Mouse (Mus musculus): ENCODE measurements around the gene Kif26b. TPM values are rescaled to one million over a fixed set of nuclear protein-coding genes. Genes with fewer than 3 reads are reported as not detected.

Gene Kif26b
- polyA plus RNA-seq, 1 experiment from 2014 or later = 6.5 TPM

DNA sequence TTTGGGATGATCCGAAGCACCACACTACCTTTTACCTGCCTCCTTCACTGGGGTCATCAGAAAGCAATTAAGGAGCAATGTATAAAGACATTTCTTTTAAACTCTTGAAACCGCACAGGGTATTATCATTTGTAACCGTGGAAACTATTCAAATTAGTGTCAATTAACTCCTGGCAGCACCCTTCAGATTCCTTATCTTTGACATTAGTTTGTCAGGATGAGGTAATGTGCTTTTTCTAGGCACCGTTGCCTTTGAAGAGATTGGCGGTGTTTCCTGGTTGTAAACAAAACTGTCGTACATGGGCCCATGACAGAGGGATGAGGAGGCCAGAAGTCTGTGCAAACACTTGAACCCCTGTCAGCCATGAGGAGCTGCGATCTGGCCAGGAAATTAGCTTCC is 102.9 kb downstream of the Kif26b start:
- 76% methylated on average over 7 of the region's 7 CpGs for WGBS
- no peaks in the 10 kb centered on the region for H3K9me3 ChIP-seq (ENCODE audit: control insufficient read depth, low read length)

DNA sequence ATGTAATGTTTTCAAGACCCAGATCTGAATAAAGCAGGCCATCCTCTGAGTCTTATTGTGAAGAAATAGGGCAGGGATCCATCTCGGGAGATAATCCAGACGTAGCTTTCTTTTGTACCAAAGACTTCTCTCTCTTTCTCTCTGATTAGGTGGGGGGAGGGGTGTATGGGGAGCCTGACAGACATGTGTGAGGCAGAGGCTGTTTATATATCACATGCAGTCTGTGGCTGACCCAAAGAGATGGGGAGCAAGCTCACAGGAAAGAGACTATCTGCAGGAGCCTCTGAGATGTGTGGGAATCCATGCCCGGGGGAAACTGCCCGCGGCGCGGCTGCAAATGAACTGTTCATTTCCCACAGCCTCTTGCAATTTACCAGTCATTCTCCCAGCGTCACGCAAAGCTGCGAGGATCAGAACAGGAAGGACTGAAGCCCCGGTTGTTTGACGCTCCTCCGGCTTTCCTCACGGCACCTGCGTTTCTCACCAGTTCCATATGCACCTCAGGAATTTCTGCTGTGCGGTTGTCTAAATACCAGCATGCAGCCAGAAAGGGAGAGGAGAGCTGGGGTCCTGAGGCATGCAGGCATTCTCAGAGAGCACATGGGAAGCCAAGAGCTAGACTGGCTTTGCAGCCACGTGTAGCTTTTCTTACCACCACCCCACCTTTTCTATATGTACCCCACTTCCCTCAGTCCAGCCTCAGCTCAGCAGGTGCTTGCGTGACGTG is 105.6 kb downstream of the Kif26b start:
- Histone ChIP-seq H3K27me3 (ENCODE audit: control insufficient read depth, insufficient read depth, low read length) (no peaks in the 10 kb centered on the region), H3K4me2 (replicated peaks; ENCODE audit: low read depth, low read length) (no peak overlapping the region), H3K4me1 (replicated peaks; ENCODE audit: control insufficient read depth, insufficient read depth, low read length) (no peaks in the 10 kb centered on the region), H3K36me3 (ENCODE audit: control insufficient read depth, insufficient read depth, low read length) (no peaks in the 10 kb centered on the region), H3K4me3 (ENCODE audit: low read depth, low read length) (no peak overlapping the region), H3K27ac (ENCODE audit: low read depth, low read length) (no peak overlapping the region), H3K9me3 (ENCODE audit: control insufficient read depth, low read length) (no peaks in the 10 kb centered on the region), H3K9ac (ENCODE audit: low read depth, low read length) (no peak overlapping the region)
- DNase-seq (ENCODE audit: low spot score) (no peak), ATAC-seq (ENCODE audit: low FRiP score) (no peak; the same call in 1 of the 2 replicates)
- 68% methylated on average over 19 of the region's 19 CpGs for WGBS

More for the DNA sequence above, 102.9 kb downstream of the Kif26b start:
- Histone ChIP-seq H3K27me3 (ENCODE audit: control insufficient read depth, insufficient read depth, low read length) (no peaks in the 10 kb centered on the region), H3K4me2 (replicated peaks; ENCODE audit: low read depth, low read length) (no peak overlapping the region), H3K9ac (ENCODE audit: low read depth, low read length) (no peak overlapping the region), H3K27ac (ENCODE audit: low read depth, low read length) (no peak overlapping the region), H3K4me1 (replicated peaks; ENCODE audit: control insufficient read depth, insufficient read depth, low read length) (no peaks in the 10 kb centered on the region), H3K4me3 (ENCODE audit: low read depth, low read length) (no peak overlapping the region), H3K36me3 (ENCODE audit: control insufficient read depth, insufficient read depth, low read length) (no peaks in the 10 kb centered on the region)
- DNase-seq (ENCODE audit: low spot score) (no peak), ATAC-seq (ENCODE audit: low FRiP score) (no peak)

DNA sequence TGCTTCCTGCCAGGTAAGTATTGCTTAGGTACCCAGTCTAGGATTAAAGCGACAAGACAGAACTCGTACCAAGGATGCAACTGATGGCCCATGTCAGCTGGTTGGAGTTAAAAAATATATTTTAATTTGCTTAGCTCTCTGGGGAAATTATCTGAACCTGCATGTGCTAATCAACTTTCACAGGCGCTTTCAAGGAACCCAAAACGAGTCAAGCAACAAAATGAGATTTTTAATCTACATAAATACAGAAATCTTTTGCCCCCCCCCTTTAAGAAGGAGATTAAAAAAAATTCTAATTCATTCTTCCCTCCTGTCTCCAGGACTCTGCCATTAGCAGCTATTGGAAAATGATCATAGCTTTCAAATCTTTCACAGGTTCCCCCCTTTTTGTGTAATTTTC is 106.5 kb downstream of the Kif26b start:
- H3K27me3 ChIP-seq (ENCODE audit: control insufficient read depth, insufficient read depth, low read length) = no peaks in the 10 kb centered on the region
- H3K4me1 ChIP-seq (replicated peaks; ENCODE audit: control insufficient read depth, insufficient read depth, low read length) = no peaks in the 10 kb centered on the region
- H3K27ac ChIP-seq (ENCODE audit: low read depth, low read length) = no peak overlapping the region
- no peak overlapping the region for H3K4me3 ChIP-seq (ENCODE audit: low read depth, low read length)
- H3K9ac ChIP-seq (ENCODE audit: low read depth, low read length) = no peak overlapping the region
- WGBS = 79% methylated on average over 4 of the region's 4 CpGs
- ATAC-seq (ENCODE audit: low FRiP score) = no peak
- H3K36me3 ChIP-seq (ENCODE audit: control insufficient read depth, insufficient read depth, low read length) = no peaks in the 10 kb centered on the region
- no peak for DNase-seq (ENCODE audit: low spot score)
- H3K4me2 ChIP-seq (replicated peaks; ENCODE audit: low read depth, low read length) = no peak overlapping the region
- no peaks in the 10 kb centered on the region for H3K9me3 ChIP-seq (ENCODE audit: control insufficient read depth, low read length)

DNA sequence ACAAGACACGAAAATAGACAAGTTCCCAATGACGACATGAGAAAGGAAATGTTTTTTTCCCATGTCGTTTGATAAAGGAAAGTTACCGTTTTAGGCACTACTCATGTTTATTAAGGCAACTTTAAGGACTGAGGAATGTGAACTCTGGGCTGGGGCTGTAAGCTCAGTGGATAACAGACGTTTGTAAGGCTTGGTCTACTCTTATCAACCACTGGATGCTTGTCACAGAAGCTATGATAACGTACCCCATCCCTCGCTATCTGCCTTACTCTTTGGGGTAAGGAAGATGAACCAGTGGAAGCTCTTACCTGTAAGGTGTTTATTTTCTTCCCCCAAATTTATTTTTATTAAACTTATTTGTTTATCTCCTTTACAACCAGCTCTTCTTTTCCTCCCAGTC is 108.4 kb downstream of the Kif26b start:
- Histone ChIP-seq H3K9me3 (ENCODE audit: control insufficient read depth, low read length) (no peaks in the 10 kb centered on the region), H3K4me1 (replicated peaks; ENCODE audit: control insufficient read depth, insufficient read depth, low read length) (no peaks in the 10 kb centered on the region), H3K4me3 (ENCODE audit: low read depth, low read length) (no peak overlapping the region), H3K4me2 (replicated peaks; ENCODE audit: low read depth, low read length) (no peak overlapping the region), H3K36me3 (ENCODE audit: control insufficient read depth, insufficient read depth, low read length) (no peaks in the 10 kb centered on the region), H3K27me3 (ENCODE audit: control insufficient read depth, insufficient read depth, low read length) (no peaks in the 10 kb centered on the region), H3K9ac (ENCODE audit: low read depth, low read length) (no peak overlapping the region), H3K27ac (ENCODE audit: low read depth, low read length) (no peak overlapping the region)
- ATAC-seq (ENCODE audit: low FRiP score) (no peak), DNase-seq (ENCODE audit: low spot score) (no peak)
- 86% methylated on average over 7 of the region's 7 CpGs for WGBS

DNA sequence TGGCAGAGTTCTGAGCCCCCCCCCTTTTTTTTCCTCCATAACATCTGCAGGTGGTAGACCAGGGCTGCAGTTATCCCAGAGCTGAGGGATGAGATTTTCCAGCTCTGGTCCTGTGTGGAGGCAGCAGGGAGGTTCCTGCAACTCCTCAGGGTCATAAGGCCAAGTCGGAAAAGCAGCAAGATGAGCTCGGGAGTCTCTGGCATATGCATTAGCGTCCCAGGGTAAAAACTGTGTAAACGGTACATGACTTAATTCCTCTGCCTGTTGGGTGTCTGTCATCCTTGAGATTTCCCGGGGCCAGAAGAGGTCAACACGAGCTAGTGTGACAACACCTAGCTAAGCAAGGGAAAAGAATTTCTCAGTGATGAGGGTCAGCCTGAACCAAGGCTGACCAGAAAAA is 111.0 kb downstream of the Kif26b start:
- no peak for ATAC-seq (ENCODE audit: low FRiP score)

DNA sequence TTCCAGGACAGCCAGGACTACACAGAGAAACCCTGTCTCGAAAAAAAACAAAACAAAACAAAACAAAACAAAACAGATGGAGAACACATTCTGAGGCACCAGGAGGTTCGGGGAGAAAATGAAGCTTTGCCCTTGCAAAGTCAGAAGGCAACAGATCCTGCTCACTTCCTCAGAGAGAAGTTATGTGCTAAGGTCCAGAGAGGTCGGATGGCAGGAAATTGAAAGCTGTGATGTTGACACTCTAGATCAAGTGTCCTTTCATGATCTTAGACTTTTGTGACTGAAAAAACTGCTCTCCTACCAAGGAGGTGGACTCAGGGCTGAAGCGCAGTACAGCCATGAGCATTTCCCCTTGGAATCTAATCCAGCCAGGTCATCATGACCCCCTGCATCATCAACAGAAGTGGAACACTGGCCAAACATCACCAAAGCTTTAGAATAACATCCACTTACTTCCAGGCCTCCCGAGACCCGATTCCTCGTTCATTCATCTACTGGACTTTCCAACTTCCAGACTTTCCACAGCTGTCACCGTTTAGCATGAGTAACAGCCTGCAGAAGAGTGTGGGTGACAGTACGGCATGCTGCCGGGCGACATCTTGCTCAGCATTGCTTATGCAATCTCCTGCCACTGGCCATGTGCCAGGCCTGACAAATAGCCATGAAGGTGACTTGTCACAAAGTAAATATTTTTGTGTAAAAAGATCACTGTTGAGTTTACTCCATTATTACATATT is 112.0 kb downstream of the Kif26b start:
- WGBS = 66% methylated on average over 11 of the region's 11 CpGs
- DNase-seq (ENCODE audit: low spot score) (no peak), ATAC-seq (ENCODE audit: low FRiP score) (no peak)
- no peaks in the 10 kb centered on the region for H3K36me3 ChIP-seq (ENCODE audit: control insufficient read depth, insufficient read depth, low read length)
- H3K4me1 ChIP-seq (replicated peaks; ENCODE audit: control insufficient read depth, insufficient read depth, low read length) = no peaks in the 10 kb centered on the region
- H3K4me2 ChIP-seq (replicated peaks; ENCODE audit: low read depth, low read length) = no peak overlapping the region
- no peaks in the 10 kb centered on the region for H3K9me3 ChIP-seq (ENCODE audit: control insufficient read depth, low read length)
- H3K27me3 ChIP-seq (ENCODE audit: control insufficient read depth, insufficient read depth, low read length) = no peaks in the 10 kb centered on the region
- no peak overlapping the region for H3K9ac ChIP-seq (ENCODE audit: low read depth, low read length)
- H3K4me3 ChIP-seq (ENCODE audit: low read depth, low read length) = no peak overlapping the region
- H3K27ac ChIP-seq (ENCODE audit: low read depth, low read length) = no peak overlapping the region

More for the DNA sequence above, 111.0 kb downstream of the Kif26b start:
- no peaks in the 10 kb centered on the region for H3K27me3 ChIP-seq (ENCODE audit: control insufficient read depth, insufficient read depth, low read length)
- DNase-seq (ENCODE audit: low spot score) = no peak
- 59% methylated on average over 6 of the region's 6 CpGs for WGBS
- no peaks in the 10 kb centered on the region for H3K9me3 ChIP-seq (ENCODE audit: control insufficient read depth, low read length)
- H3K4me1 ChIP-seq (replicated peaks; ENCODE audit: control insufficient read depth, insufficient read depth, low read length) = no peaks in the 10 kb centered on the region
- no peaks in the 10 kb centered on the region for H3K36me3 ChIP-seq (ENCODE audit: control insufficient read depth, insufficient read depth, low read length)
- no peak overlapping the region for H3K9ac ChIP-seq (ENCODE audit: low read depth, low read length)
- no peak overlapping the region for H3K27ac ChIP-seq (ENCODE audit: low read depth, low read length)
- H3K4me3 ChIP-seq (ENCODE audit: low read depth, low read length) = no peak overlapping the region
- H3K4me2 ChIP-seq (replicated peaks; ENCODE audit: low read depth, low read length) = no peak overlapping the region

DNA sequence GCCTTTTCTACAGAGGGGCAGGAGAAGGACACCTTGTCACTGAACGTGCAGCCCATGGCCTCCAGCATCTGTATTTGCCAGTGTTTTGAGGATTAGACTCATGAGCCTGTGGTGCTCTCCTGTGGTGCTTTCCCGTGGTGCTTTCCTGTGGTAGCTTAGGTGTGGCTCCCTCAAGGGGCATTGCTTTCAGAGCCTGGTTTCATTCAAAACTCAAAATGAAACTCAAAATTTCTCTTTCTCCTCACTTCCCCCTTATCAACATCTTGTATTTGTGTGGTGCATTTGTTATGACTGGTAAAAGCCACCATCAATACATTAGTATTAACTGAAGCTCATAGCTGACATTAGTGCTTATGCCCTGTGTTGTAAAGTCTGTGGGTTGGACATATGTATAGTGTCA is 112.9 kb downstream of the Kif26b start:
- H3K4me1 ChIP-seq (replicated peaks; ENCODE audit: control insufficient read depth, insufficient read depth, low read length) = no peaks in the 10 kb centered on the region
- no peak overlapping the region for H3K27ac ChIP-seq (ENCODE audit: low read depth, low read length)
- H3K9ac ChIP-seq (ENCODE audit: low read depth, low read length) = no peak overlapping the region
- no peaks in the 10 kb centered on the region for H3K36me3 ChIP-seq (ENCODE audit: control insufficient read depth, insufficient read depth, low read length)
- 74% methylated on average over 2 of the region's 2 CpGs for WGBS
- no peak overlapping the region for H3K4me2 ChIP-seq (replicated peaks; ENCODE audit: low read depth, low read length)
- no peak for DNase-seq (ENCODE audit: low spot score)
- no peak overlapping the region for H3K4me3 ChIP-seq (ENCODE audit: low read depth, low read length)
- H3K27me3 ChIP-seq (ENCODE audit: control insufficient read depth, insufficient read depth, low read length) = no peaks in the 10 kb centered on the region
- H3K9me3 ChIP-seq (ENCODE audit: control insufficient read depth, low read length) = no peaks in the 10 kb centered on the region
- no peak for ATAC-seq (ENCODE audit: low FRiP score)

DNA sequence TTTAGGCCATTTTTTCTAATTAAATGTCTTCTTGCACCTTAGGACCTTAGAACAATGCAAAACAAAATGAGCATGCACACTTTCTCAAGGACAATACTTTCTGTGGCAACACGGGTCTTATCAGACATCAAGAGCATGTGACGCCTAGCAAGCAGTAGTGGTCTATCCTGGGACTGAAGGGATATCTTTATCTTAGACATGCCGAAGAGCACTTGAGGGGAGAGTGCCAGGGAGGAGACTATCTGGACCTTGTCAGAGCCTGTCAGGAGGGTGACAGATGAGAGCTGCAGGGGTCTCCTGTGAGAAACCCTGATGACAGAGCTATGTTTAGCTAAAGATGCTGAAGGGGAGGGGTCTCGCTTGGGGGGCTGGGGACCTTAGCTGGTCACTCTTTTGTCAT is 116.0 kb downstream of the Kif26b start:
- Histone ChIP-seq H3K4me3 (ENCODE audit: low read depth, low read length) (no peak overlapping the region), H3K27ac (ENCODE audit: low read depth, low read length) (no peak overlapping the region), H3K9me3 (ENCODE audit: control insufficient read depth, low read length) (no peaks in the 10 kb centered on the region), H3K36me3 (ENCODE audit: control insufficient read depth, insufficient read depth, low read length) (no peaks in the 10 kb centered on the region), H3K4me2 (replicated peaks; ENCODE audit: low read depth, low read length) (no peak overlapping the region), H3K4me1 (replicated peaks; ENCODE audit: control insufficient read depth, insufficient read depth, low read length) (no peaks in the 10 kb centered on the region), H3K9ac (ENCODE audit: low read depth, low read length) (no peak overlapping the region), H3K27me3 (ENCODE audit: control insufficient read depth, insufficient read depth, low read length) (no peaks in the 10 kb centered on the region)
- ATAC-seq (ENCODE audit: low FRiP score) = no peak
- WGBS = 63% methylated on average over 4 of the region's 4 CpGs
- no peak for DNase-seq (ENCODE audit: low spot score)

DNA sequence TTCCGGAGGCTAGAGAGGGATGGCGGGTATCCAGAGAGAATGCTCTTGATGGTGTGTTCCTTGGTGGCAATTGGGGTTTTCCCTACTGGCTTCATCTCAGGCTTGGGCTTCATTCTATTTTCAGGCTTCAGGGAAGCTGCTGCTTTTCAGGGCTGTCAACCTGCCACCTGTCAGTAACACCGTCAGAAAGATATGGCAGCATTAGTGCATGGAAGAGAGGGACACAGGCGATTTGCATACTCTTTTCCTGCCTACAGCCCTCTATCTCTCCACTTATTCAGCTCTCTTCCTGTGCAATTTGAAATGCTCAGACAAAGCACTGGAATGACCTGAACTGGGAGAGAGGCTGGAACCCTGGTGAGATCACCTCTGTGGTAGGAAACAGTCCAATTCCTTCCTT is 117.7 kb downstream of the Kif26b start:
- DNase-seq (ENCODE audit: low spot score) (no peak), ATAC-seq (ENCODE audit: low FRiP score) (no peak)
- no peak overlapping the region for H3K4me3 ChIP-seq (ENCODE audit: low read depth, low read length)
- H3K27ac ChIP-seq (ENCODE audit: low read depth, low read length) = no peak overlapping the region
- no peaks in the 10 kb centered on the region for H3K27me3 ChIP-seq (ENCODE audit: control insufficient read depth, insufficient read depth, low read length)
- no peak overlapping the region for H3K4me2 ChIP-seq (replicated peaks; ENCODE audit: low read depth, low read length)
- H3K9ac ChIP-seq (ENCODE audit: low read depth, low read length) = no peak overlapping the region
- H3K36me3 ChIP-seq (ENCODE audit: control insufficient read depth, insufficient read depth, low read length) = no peaks in the 10 kb centered on the region
- H3K4me1 ChIP-seq (replicated peaks; ENCODE audit: control insufficient read depth, insufficient read depth, low read length) = no peaks in the 10 kb centered on the region
- 86% methylated on average over 4 of the region's 4 CpGs for WGBS
- H3K9me3 ChIP-seq (ENCODE audit: control insufficient read depth, low read length) = no peaks in the 10 kb centered on the region

Data from hindbrain, embryonic 11.5 days (tissue).